Mouse (Mus musculus) bone marrow, adult 2 months (tissue): ENCODE results near the gene Gm10203.

Experiments used
- CTCF ChIP-seq: fragments of 200-500 bp; IDR thresholded peaks from 2 replicates; pipeline ENCODE4 v1.5.1; 2011; ENCODE audit warnings: low read length, control low read depth; ENCODE audit not compliant: control insufficient read depth, insufficient read depth
- POLR2A ChIP-seq: fragments of 200-500 bp; IDR thresholded peaks from 2 replicates; pipeline ENCODE4 v1.6.1; 2011; ENCODE audit warnings: low read depth, mild to moderate bottlenecking, control low read depth, low read length, borderline replicate concordance; ENCODE audit not compliant: control insufficient read depth

DNA sequence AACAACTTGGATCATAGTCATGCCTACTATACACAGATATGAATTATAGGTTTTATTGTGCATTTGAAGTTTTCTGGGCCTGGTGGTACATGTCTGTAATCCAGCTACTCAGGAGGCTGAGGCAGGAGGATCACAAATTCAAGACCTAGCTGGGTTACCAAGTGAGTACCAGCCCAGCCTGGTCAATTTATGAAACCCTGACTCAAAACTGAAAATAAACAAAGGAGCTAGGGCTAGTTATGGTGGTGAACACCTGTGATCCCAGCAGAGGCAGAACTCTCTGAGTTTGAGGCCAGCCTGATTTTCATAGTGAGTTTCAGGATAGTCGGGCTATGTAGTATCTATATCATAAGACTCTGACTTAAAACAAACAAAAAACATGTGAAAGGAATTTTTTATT lies 32.7 kb upstream of the Gm10203 start:
- TF ChIP-seq POLR2A = no peak
- TF ChIP-seq CTCF = no peak
